Mouse (Mus musculus) kidney, adult 2 months (tissue): ENCODE data around the gene Reep1. TPM values are rescaled to one million over a fixed set of nuclear protein-coding genes. Genes with fewer than 3 reads are reported as not detected.
A peak's percentile ranks its signal among the peaks of the same experiment; 100 is the strongest.

ENCODE experiments used
- DNase-seq: peaks from one replicate; pipeline ENCODE4 v3.0.0; 2021
- H3K27ac ChIP-seq: fragments of 200-500 bp; 2 replicates; pipeline ENCODE4 v1.5.1; 2012; ENCODE audit warnings: low read depth, low read length, control low read depth, inconsistent platforms; ENCODE audit not compliant: insufficient read depth
- H3K27me3 ChIP-seq: fragments of 200-500 bp; replicated peaks from 2 replicates; pipeline ENCODE4 v1.6.1; 2012; ENCODE audit warnings: mild to moderate bottlenecking, moderate library complexity, low read length, inconsistent platforms; ENCODE audit not compliant: control insufficient read depth, insufficient read depth
- H3K36me3 ChIP-seq: fragments of 200-500 bp; 2 replicates; pipeline ENCODE4 v1.6.1; 2012; ENCODE audit warnings: mild to moderate bottlenecking, moderate library complexity, low read length, inconsistent platforms; ENCODE audit not compliant: control insufficient read depth, insufficient read depth
- H3K4me1 ChIP-seq: fragments of 200-500 bp; 2 replicates; pipeline ENCODE4 v1.6.1; 2011; ENCODE audit warnings: low read length; ENCODE audit not compliant: control insufficient read depth, insufficient read depth
- H3K4me3 ChIP-seq: fragments of 200-500 bp; 2 replicates; pipeline ENCODE4 v1.5.1; 2011; ENCODE audit warnings: mild to moderate bottlenecking, low read depth, low read length, control low read depth; ENCODE audit not compliant: insufficient read depth
- CTCF ChIP-seq: fragments of 200-500 bp; conservative IDR thresholded peaks from 2 replicates; pipeline ENCODE4 v1.5.1; 2011; ENCODE audit warnings: low read depth, mild to moderate bottlenecking, control low read depth, low read length, moderate library complexity, mixed read lengths; ENCODE audit not compliant: insufficient read depth, insufficient read length
- POLR2A ChIP-seq: fragments of 200-500 bp; IDR thresholded peaks from one replicate; pipeline ENCODE4 v1.6.1; 2011; ENCODE audit warnings: low read depth, low read length, control low read depth
- WGBS: fragments of 180-500 bp; shearing (Covaris S2); methylation state at CpG from one replicate; pipeline ENCODE4 v1.1.7; 2018; 5-methylcytosine and 5-hydroxymethylcytosine counted together
- polyA plus RNA-seq: library from polyadenylated mRNA; depleted of rRNA; stranded (reverse); fragments of >200 nt; gene quantifications from 2 replicates; pipeline ENCODE4 v1.2.3, GENCODE M21; 2012

Gene Reep1
- polyA plus RNA-seq, 1 experiment, result 1.5 TPM

DNA sequence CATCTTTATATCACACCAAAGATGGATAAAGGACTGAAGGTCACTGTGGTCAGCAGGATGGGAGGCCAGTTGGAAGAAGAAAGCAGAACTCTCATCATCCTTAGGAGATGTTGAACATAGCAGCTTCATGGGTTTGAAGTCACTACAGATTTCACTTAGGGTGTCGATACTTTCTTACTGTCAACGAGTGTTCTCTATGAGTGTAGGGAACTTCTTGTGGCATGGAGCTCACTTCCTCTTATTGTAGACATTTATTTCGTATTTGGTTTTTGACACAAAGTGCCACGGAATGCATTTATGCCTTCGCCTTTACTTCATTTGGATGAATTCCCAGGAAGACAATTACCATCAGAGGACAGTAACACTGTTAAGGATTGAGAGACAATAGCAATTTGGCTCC lies 28.7 kb downstream of the Reep1 start:
- DNase-seq, result no peak
- no peaks in the 10 kb centered on the region for H3K27me3 ChIP-seq
- no peak overlapping the region for H3K27ac ChIP-seq
- WGBS, result 78% methylated on average over 5 of the region's 5 CpGs
- H3K4me1 ChIP-seq, result no peaks in the 10 kb centered on the region
- H3K4me3 ChIP-seq, result no peak overlapping the region
- H3K36me3 ChIP-seq, result no peaks in the 10 kb centered on the region
- TF ChIP-seq CTCF, result no peak
- no peak for TF ChIP-seq POLR2A

DNA sequence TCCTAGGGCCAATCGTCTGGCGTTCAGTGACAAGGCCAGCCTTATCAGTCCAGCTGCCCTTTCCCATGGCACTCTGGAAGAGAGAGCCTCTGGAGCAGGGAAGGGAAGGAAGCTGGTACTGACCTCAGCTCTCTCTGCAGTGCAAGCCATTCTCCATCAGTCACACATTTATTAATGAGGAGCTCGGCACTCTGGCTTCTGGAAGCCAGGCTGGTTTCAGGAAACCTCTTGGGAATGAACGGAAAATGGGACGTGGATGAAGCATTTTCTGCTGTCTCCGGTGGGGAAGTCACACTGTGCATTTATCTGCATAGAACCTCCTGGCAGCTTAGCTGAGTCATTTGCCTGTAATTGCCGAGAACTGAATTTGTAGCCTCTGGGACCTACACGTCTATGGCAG lies 29.8 kb downstream of the Reep1 start:
- TF ChIP-seq CTCF (no peak), POLR2A (no peak)
- peak; percentile 60 for DNase-seq
- no peak overlapping the region for H3K27ac ChIP-seq
- H3K4me3 ChIP-seq, result no peak overlapping the region
- no peaks in the 10 kb centered on the region for H3K4me1 ChIP-seq
- no peaks in the 10 kb centered on the region for H3K36me3 ChIP-seq
- 68% methylated on average over 8 of the region's 8 CpGs for WGBS
- no peaks in the 10 kb centered on the region for H3K27me3 ChIP-seq

DNA sequence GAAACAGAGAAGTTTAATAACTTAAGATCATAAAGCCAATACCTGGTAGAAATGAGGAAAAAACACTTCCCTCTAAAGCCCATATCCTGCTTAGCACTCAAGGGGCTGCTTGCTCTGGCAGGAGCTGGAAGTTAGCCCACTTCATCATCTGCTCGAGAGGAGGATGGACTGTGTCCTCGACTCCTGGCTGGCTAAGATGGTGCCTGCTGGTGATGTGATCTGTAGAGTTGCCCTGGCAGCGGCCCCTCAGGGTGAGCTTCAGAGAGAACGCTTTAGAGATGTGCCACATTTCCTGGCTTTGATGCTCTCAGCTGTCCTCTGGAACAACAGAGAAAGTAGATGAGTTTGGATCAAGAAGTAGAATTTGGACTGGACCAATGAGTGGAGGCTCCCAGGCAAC lies 31.2 kb downstream of the Reep1 start:
- Histone ChIP-seq H3K36me3 (no peaks in the 10 kb centered on the region), H3K27ac (no peak overlapping the region), H3K27me3 (no peaks in the 10 kb centered on the region), H3K4me3 (no peak overlapping the region), H3K4me1 (no peaks in the 10 kb centered on the region)
- TF ChIP-seq CTCF (no peak), POLR2A (no peak)
- no peak for DNase-seq
- WGBS, result 77% methylated on average over 4 of the region's 4 CpGs

DNA sequence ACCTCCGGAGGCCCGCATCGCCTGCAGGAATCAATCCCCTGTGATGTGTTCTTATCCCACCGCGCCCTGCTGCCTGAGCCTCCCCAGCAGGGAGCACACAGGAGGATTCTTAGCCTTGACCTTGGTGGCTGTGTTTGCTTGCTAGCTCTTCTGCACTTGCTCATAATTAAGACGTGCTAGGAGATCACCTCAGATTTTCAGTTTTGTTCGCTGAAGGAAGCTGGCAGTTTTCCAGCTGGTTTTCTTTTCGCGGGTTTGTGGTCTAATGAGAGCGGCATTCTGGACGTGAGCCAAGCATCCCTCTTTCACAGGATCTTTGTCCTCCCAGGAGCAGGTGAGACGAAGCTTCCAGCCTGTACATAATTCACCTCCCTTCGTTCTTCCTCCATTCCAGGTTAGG lies 33.6 kb downstream of the Reep1 start:
- H3K4me1 ChIP-seq, result no peaks in the 10 kb centered on the region
- DNase-seq, result no peak
- H3K27me3 ChIP-seq, result no peaks in the 10 kb centered on the region
- H3K36me3 ChIP-seq, result no peaks in the 10 kb centered on the region
- 40% methylated on average over 13 of the region's 13 CpGs for WGBS
- TF ChIP-seq CTCF (no peak), POLR2A (no peak)
- no peak overlapping the region for H3K4me3 ChIP-seq
- no peak overlapping the region for H3K27ac ChIP-seq

DNA sequence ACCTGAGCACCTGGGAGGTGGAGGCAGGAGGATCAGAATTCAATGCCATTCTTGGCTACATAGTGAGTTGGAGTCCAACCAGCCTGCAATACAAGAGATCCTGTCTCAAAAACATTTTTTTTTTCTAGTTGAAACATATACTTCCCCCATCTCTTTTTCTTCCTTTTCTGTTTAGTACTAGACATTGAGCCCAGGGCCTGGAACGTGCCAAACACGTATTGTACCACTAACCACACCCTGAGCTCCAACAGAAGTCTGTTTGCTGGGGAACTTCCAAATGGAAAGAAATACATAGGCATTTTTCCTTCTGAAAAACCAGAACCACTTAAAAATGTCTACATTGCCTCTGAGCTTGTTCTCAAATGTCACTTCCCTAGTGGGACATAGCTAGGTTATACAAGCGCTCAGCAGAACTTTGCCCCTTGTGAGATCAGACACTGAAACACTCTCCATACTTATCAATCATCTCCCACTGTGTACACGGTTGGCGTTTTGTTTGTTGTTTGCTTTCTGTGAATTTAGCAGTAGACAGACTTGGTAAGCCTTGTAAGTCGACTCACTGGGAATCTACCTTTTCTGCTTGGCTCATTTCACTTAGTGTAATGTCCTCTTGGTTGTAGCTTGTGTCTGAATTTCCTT lies 34.8 kb downstream of the Reep1 start:
- TF ChIP-seq CTCF (no peak), POLR2A (no peak)
- no peak overlapping the region for H3K27ac ChIP-seq
- no peak for DNase-seq
- H3K36me3 ChIP-seq, result no peaks in the 10 kb centered on the region
- no peaks in the 10 kb centered on the region for H3K4me1 ChIP-seq
- 83% methylated on average over 6 of the region's 6 CpGs for WGBS
- no peaks in the 10 kb centered on the region for H3K27me3 ChIP-seq
- no peak overlapping the region for H3K4me3 ChIP-seq

DNA sequence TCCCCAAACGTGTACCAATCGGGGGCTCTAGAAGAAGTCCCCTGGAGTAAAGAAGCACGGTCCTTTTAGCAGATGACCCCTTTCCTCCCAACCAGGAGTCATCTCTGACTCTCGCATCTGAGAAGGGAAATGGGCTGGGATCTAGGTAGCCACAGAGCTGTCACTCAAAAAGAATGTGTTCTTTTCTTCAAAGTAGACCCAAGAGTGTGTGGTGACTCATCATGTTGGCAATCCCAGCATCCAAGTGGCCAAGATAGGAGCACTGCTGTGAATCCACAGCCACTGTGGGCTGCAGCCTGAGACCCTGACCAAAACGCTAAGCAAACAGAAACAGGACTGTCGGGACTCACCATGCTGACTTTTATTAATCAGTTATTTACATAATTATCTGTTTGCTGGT lies 37.6 kb downstream of the Reep1 start:
- H3K27me3 ChIP-seq, result no peaks in the 10 kb centered on the region
- 84% methylated on average over 6 of the region's 6 CpGs for WGBS
- no peak for DNase-seq
- TF ChIP-seq CTCF (no peak), POLR2A (no peak)
- no peak overlapping the region for H3K27ac ChIP-seq
- no peak overlapping the region for H3K4me3 ChIP-seq
- no peaks in the 10 kb centered on the region for H3K4me1 ChIP-seq
- no peaks in the 10 kb centered on the region for H3K36me3 ChIP-seq

DNA sequence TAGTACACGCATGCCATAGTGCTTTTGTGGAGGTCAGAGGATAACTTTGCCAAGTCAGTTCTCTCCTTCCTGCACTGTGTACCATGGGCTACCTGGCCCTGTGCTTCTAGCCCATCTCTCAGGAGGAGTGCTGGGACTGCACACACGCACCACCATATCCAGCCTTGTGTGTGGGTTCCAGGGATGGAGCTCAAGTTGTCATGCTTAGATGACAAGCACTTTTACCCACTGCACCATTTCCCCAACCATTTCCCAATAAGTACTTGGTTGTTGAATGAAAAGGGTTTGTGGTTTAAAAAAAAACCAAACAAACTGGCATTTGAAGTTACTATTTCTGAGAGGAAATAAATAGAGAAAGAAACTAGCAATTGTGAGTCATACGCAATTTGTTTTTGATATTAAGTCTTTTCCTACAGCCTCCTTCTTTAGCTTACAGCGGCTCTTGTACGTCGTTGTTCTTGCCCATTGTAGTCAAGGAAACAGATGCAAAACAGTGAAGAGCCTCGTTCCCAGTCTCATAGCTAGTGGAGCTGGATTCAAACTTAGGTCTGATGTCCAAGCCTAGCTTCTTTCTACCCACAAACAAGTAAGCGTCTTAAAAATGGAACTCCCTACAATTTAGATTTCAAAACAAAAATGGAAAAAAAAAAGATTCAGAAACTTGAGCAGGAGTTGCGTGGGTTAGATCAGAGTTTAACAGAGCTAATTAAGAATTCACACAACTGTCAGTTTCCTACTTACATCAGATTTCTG lies 38.3 kb downstream of the Reep1 start:
- Histone ChIP-seq H3K4me1 (no peaks in the 10 kb centered on the region), H3K27me3 (no peaks in the 10 kb centered on the region), H3K4me3 (no peak overlapping the region), H3K27ac (no peak overlapping the region), H3K36me3 (no peaks in the 10 kb centered on the region)
- no peak for DNase-seq
- TF ChIP-seq CTCF (no peak), POLR2A (no peak)
- WGBS, result 87% methylated on average over 9 of the region's 9 CpGs
